Comparison of ENCODE assay signal across 14 mouse cellular contexts in genomic region chr11:46062569-46062968, GRCm38 (mm10). TPM values are rescaled to one million over a fixed set of nuclear protein-coding genes. Genes with fewer than 3 reads are reported as not detected.
DNase-seq lines count a peak whose midpoint lies in the region; ATAC-seq and TF ChIP-seq lines count a peak whose summit lies in the region.
"Had no signal": no experiment of that assay in that cellular context is flagged by ENCODE, and none has a peak within 500 bp of the region (broad histone marks: within the 10 kb centered on the region; RNA-seq: fewer than 3 reads in every experiment).

No protein-coding gene starts in this region.

- no peak for TF ChIP-seq CTCF in cerebellum, adult 2 months (IDR thresholded peaks at IDR 0.05; ENCODE audit: borderline replicate concordance, insufficient read depth, low read depth, low read length)
- TF ChIP-seq CTCF in small intestine, adult 2 months (IDR thresholded peaks at IDR 0.05; ENCODE audit: extremely low read depth, insufficient read length, insufficient replicate concordance, low read depth, low read length), result no peak

- no peak for TF ChIP-seq POLR2A in cerebellum, adult 2 months (IDR thresholded peaks at IDR 0.05; ENCODE audit: borderline replicate concordance, insufficient read depth, low read length)
- no peak for TF ChIP-seq POLR2A in small intestine, adult 2 months (IDR thresholded peaks at IDR 0.05; ENCODE audit: low read depth, low read length)

- 84% methylated on average over 4 of the region's 4 CpGs for WGBS in cerebellum, adult 2 months
- 55% methylated on average over 4 of the region's 4 CpGs for WGBS in heart, embryonic 15.5 days
- 50% methylated on average over 4 of the region's 4 CpGs for WGBS in lung, embryonic 15.5 days
- 67% methylated on average over 4 of the region's 4 CpGs for WGBS in small intestine, adult 2 months

- peak overlapping the region; percentile 28 for H3K4me2 ChIP-seq in heart, embryonic 15.5 days
- H3K4me2 ChIP-seq in lung, embryonic 15.5 days, result no peak overlapping the region
- H3K4me2 ChIP-seq: limb, embryonic 13.5 days had no signal

- peaks cover 16% of the 10 kb centered on the region; the same call in 1 of the 2 replicates for H3K4me1 ChIP-seq in cerebellum, adult 2 months (ENCODE audit: control insufficient read depth, insufficient read depth, low read length)
- peaks cover 72% of the 10 kb centered on the region for H3K4me1 ChIP-seq in heart, embryonic 15.5 days (replicated peaks)
- H3K4me1 ChIP-seq in lung, embryonic 15.5 days, result peaks cover 75% of the 10 kb centered on the region
- H3K4me1 ChIP-seq in small intestine, adult 2 months (ENCODE audit: control insufficient read depth, insufficient read depth, insufficient read length, low read length), result no peaks in the 10 kb centered on the region; the same call in 1 of the 2 replicates

- ATAC-seq in heart, embryonic 15.5 days (replicated peaks; ENCODE audit: insufficient number of reproducible peaks, insufficient read depth, low FRiP score, low read depth), result no peak
- ATAC-seq in lung, embryonic 15.5 days (ENCODE audit: borderline replicate concordance, extremely low read depth, low FRiP score, low TSS enrichment), result no peak
- ATAC-seq: forebrain, embryonic 14.5 days had no signal

- H3K27me3 ChIP-seq in cerebellum, adult 2 months (ENCODE audit: control insufficient read depth, insufficient read depth, low read length), result no peaks in the 10 kb centered on the region
- no peaks in the 10 kb centered on the region for H3K27me3 ChIP-seq in heart, embryonic 15.5 days
- no peaks in the 10 kb centered on the region for H3K27me3 ChIP-seq in lung, embryonic 15.5 days
- H3K27me3 ChIP-seq in small intestine, adult 2 months (ENCODE audit: control insufficient read depth, insufficient read depth, low read length), result no peaks in the 10 kb centered on the region
- H3K27me3 ChIP-seq: limb, embryonic 13.5 days had no signal

- peaks cover 7% of the 10 kb centered on the region; the same call in 1 of the 2 replicates for H3K36me3 ChIP-seq in heart, embryonic 15.5 days
- H3K36me3 ChIP-seq in lung, embryonic 15.5 days, result peaks cover 10% of the 10 kb centered on the region; the same call in 1 of the 2 replicates
- H3K36me3 ChIP-seq in small intestine, adult 2 months (ENCODE audit: control insufficient read depth, insufficient read depth, low read length), result no peaks in the 10 kb centered on the region; the same call in 1 of the 2 replicates

- H3K27ac ChIP-seq in cerebellum, adult 2 months (ENCODE audit: insufficient read depth, low read length), result peak overlapping the region; percentile 63; the same call in 1 of the 2 replicates
- H3K27ac ChIP-seq in heart, embryonic 15.5 days, result peak overlapping the region; percentile 93
- H3K27ac ChIP-seq in lung, embryonic 15.5 days, result peak overlapping the region; percentile 74
- peak overlapping the region; percentile 59 for H3K27ac ChIP-seq in small intestine, adult 2 months (ENCODE audit: insufficient read depth, low read depth, low read length)
- H3K27ac ChIP-seq: limb, embryonic 13.5 days had no signal

- H3K9ac ChIP-seq in heart, embryonic 15.5 days, result no peak overlapping the region
- H3K9ac ChIP-seq in lung, embryonic 15.5 days, result no peak overlapping the region
- H3K9ac ChIP-seq: limb, embryonic 13.5 days had no signal

- no peak for DNase-seq in cerebellum, adult 2 months
- DNase-seq in cerebellum, adult 9-11 months, result no peak
- DNase-seq in heart, postnatal 4 days, result no peak
- no peak for DNase-seq in lung, adult 18-20 months
- no peak for DNase-seq in spleen, postnatal 4 days (ENCODE audit: low spot score in 2 of 2)
- DNase-seq: cerebellum, adult 9-10 months; kidney, postnatal 4 days; thymus, postnatal 4 days had no signal

- no peak overlapping the region for H3K4me3 ChIP-seq in cerebellum, adult 2 months (replicated peaks; ENCODE audit: insufficient read depth, low read depth, low read length)
- H3K4me3 ChIP-seq in heart, embryonic 15.5 days, result no peak overlapping the region
- no peak overlapping the region for H3K4me3 ChIP-seq in lung, embryonic 15.5 days
- H3K4me3 ChIP-seq in small intestine, adult 2 months (ENCODE audit: low read depth, low read length), result no peak overlapping the region
- H3K4me3 ChIP-seq: hindbrain, embryonic 10.5 days; limb, embryonic 13.5 days had no signal

- H3K9me3 ChIP-seq in heart, embryonic 15.5 days (replicated peaks), result no peaks in the 10 kb centered on the region
- no peaks in the 10 kb centered on the region for H3K9me3 ChIP-seq in lung, embryonic 15.5 days
- H3K9me3 ChIP-seq: hindbrain, embryonic 10.5 days; limb, embryonic 13.5 days had no signal

RNA-seq across cellular contexts. Expression of gene Adam19, which starts 6.8 kb away (rescaled TPM):
- polyA plus RNA-seq in cerebellum, adult 2 months (2012; rRNA removed), result 9.8 and 11.4 TPM in 2 replicates
- 19.6 and 26.5 TPM in 2 replicates for polyA plus RNA-seq in heart, embryonic 15.5 days (2015; fragmentation: Nextera tagmentation; extraction: Ambion mirVana)
- 100 to 1,000 TPM; 161 to 163 TPM for total RNA-seq in heart, postnatal 4 days (2021)
- polyA plus RNA-seq in lung, embryonic 15.5 days (2015; fragmentation: Nextera tagmentation; extraction: Ambion mirVana), result 22.5 and 23.4 TPM in 2 replicates
- 4.4 and 6.8 TPM in 2 replicates for polyA plus RNA-seq in small intestine, adult 2 months (2012; rRNA removed)

RNA-seq across cellular contexts. Expression of gene Gm12166, which starts 10.4 kb away (rescaled TPM):
- polyA plus RNA-seq in cerebellum, adult 2 months (2012; rRNA removed), result 7.3 and 9.0 TPM in 2 replicates
- polyA plus RNA-seq in heart, embryonic 15.5 days (2015; fragmentation: Nextera tagmentation; extraction: Ambion mirVana), result 2.9 and 4.4 TPM in 2 replicates
- total RNA-seq in heart, postnatal 4 days (2021), result 1 to 10 TPM; 2.7 to 4.0 TPM
- polyA plus RNA-seq in lung, embryonic 15.5 days (2015; fragmentation: Nextera tagmentation; extraction: Ambion mirVana), result 4.5 and 4.7 TPM in 2 replicates
- polyA plus RNA-seq in small intestine, adult 2 months (2012; rRNA removed), result 12.6 and 25.3 TPM in 2 replicates
